Mouse (Mus musculus): Measurements from ENCODE around the gene Ctcfl. TPM values are rescaled to one million over a fixed set of nuclear protein-coding genes. Genes with fewer than 3 reads are reported as not detected.
A peak's percentile ranks its signal among the peaks of the same experiment; 100 is the strongest.
"Not testable (repeated sequence)": the region's sequence is repeated elsewhere in the genome, so short reads cannot be mapped to it uniquely, and the experiment has no call there.

The Ctcfl gene
- total RNA-seq, 2 experiments from 2014 or later = not detected

- no peak for DNase-seq (ENCODE audit: low spot score in 2 of 2)
- intact Hi-C loops (cut with DNase I) = no loop called here
These were observed 27.4 kb upstream of the Ctcfl start for GRCm38 (mm10) chr2:173146728-173147127.

GRCm38 (mm10) chr2:173145808-173146207 is 26.5 kb upstream of the Ctcfl start:
- intact Hi-C loops (cut with DNase I) = no loop called here
- no peak for DNase-seq (ENCODE audit: low spot score in 2 of 2)

DNA sequence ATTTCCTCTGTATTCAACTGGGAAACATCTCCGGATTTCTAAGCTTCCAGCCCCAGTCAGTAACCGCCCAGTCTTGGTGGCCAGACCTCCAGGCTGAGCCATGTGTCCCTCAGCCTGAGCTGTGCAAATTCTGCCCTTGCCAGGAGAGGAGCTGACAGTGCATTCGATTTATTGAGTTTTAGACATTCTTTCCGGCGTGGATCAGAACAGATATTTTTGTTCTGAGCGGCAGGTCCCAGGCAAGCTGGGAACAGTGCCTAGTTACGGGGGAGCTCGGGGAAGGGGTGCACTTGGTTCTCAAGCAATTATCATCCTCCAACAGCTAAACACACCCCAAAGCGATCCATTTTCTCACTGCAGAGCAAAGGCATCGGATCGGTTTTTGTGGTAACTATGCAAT is 24.3 kb upstream of the Ctcfl start:
- intact Hi-C loops (cut with DNase I) = no loop called here
- DNase-seq (ENCODE audit: low spot score in 2 of 2) = peak; percentile 14 to 22

DNA sequence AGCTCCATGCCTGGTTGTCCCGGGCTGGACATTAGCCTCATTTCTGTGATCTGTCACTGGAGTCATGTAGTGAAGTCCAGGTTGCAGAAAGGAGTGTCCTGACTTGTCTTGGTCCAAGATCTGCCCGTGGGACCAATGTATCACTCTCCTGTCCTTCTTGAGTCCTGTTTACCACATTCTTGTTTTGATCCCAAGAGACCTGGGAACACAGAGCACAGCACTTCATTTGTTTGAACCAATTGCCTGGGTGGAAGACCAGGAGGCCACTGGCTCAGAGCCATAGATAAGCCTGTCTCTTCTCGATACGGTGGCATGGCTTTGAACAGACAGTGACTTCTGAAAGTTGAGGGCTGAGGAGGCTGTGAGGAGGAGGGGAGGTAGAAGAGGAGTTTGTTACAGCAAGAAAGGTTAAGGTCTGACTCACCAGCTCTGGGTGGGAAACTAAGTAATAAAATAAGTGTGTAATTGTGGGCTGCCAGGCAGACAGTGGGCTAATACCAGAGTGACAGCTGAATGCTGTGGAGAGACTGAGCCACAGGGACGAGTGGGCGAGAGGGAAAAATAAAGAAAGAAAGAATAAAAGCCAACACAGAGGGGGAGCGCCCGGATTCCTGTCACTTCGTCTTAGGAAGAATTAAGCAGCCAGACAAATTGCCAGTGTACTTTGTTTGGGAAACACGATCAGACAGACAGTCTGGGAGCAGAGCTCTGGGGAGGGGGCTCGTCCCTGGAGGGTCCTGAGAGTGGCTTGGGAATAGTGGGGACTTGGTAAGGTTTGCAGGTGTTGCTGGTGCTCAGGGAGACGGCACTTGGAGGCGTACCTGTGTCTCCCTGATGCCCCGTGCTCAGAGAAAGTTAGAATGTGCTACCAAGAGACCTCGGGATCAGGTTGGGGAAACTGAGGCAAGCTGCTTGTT is 19.3 kb upstream of the Ctcfl start:
- DNase-seq (ENCODE audit: low spot score in 2 of 2) = peak in 1 of 2 experiments; percentile 39

DNA sequence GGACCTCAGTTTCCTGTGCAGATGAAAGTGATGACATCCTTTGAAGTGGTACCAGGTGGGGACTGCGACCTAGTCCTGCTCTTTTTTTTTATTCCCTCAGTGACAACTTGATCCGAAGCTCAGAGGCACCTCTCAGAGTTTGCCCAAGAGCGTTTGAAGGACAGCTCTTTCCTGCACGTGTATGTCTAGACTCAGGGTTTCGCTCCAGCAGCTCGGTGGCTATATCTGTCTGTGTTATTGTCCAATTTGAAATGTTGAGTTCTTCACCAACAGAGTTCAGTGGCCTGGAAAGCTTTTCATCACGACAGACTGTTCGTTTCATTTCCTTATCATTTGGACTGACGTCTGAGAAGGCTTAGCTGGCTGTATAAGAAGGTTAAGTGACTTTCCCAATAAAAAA is 15.4 kb upstream of the Ctcfl start:
- no peak for DNase-seq (ENCODE audit: low spot score in 2 of 2)
- intact Hi-C loops (cut with DNase I) = no loop called here

More for the DNA sequence above, 19.3 kb upstream of the Ctcfl start:
- intact Hi-C loops (cut with DNase I) = no loop called here

GRCm38 (mm10) chr2:173132794-173133300 is 13.5 kb upstream of the Ctcfl start:
- no peak for DNase-seq (ENCODE audit: low spot score in 2 of 2)
- intact Hi-C loops (cut with DNase I) = no loop called here

- intact Hi-C loops (cut with DNase I) = no loop called here
These were observed 12.9 kb upstream of the Ctcfl start for GRCm38 (mm10) chr2:173132262-173132661.

GRCm38 (mm10) chr2:173129111-173129510 is 9.8 kb upstream of the Ctcfl start:
- no peak for DNase-seq (ENCODE audit: low spot score in 2 of 2)
- intact Hi-C loops (cut with DNase I) = no loop called here

More at GRCm38 (mm10) chr2:173132262-173132661, 12.9 kb upstream of the Ctcfl start:
- no peak for DNase-seq (ENCODE audit: low spot score in 2 of 2)

DNA sequence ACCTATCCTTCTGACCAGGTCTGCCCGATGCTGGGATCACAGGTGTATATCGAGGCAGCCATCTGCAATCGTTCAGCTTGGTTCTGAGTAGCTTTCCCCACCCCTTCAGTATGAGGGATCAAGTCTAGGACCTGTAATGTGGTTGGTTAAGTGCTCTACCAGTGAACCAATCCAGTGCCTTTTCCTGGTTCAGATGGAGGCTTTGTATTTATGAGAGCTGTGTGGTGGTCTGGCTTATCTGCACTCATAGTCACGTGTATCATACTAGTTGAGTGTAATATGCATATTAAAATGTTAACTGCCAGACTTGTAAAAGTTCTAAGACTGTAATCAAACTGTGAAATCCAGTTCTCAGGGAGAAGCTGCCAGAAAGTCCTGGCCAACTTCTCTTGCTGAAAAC is 7.1 kb upstream of the Ctcfl start:
- intact Hi-C loops (cut with DNase I) = no loop called here

DNA sequence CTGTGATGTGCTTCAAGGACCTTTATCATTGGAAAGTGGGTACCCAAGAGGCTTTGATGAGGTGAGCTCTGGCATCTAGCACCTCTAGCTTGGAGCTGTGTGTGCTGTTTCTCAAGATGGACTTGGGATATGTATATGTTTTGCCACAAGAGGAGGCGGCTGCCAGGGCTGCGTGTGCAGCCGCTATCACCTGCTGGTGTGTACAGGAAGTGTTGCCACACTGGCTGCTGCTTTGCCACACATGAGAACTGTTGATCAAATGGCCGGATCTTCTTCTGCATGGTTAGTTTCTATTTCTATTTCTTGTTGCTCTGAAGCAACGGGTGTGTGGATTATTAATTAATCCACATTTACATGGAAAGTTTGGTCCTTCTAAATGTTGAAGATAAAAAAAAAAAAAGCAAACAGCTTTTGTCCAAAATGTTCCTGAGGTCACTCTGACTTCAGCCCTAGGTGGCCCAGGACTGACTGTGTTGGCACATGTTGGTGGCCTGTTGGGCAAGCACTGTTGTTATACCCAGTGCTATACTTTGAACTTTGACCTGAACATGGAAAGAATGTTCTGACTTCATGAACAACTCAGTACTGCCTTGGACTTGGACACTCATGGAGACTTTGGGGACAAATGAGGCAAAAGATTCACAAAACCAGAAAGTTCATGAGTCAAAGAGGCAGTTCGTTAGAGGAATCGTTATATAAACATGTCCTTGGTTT is 4.9 kb upstream of the Ctcfl start:
- intact Hi-C loops (cut with DNase I) = no loop called here
- no peak for DNase-seq (ENCODE audit: low spot score in 2 of 2)

More for the DNA sequence above, 7.1 kb upstream of the Ctcfl start:
- DNase-seq (ENCODE audit: low spot score in 2 of 2) = no peak

GRCm38 (mm10) chr2:173120117-173120516 is 792 bp upstream of the Ctcfl start:
- DNase-seq (ENCODE audit: low spot score in 2 of 2); intact Hi-C loops (cut with DNase I): not testable (repeated sequence)

DNA sequence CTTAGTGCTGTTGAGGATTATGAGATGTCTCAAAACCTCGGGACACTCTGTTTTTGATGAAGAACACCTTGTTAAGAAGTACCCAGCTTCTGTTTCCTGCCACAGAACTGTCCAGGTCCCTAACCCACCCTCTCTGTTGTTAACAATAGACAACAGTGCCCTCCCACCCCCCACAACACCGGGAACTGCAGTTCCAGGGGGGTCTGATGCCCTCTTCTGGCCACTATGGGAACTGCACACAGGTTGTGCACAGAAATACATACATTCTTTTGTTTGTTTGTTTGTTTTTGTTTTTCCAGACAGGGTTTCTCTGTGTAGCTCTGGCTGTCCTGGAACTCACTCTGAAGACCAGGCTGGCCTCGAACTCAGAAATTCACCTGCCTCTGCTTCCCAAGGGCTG is 5.5 kb downstream of the Ctcfl start:
- intact Hi-C loops (cut with DNase I) = not testable (repeated sequence)

DNA sequence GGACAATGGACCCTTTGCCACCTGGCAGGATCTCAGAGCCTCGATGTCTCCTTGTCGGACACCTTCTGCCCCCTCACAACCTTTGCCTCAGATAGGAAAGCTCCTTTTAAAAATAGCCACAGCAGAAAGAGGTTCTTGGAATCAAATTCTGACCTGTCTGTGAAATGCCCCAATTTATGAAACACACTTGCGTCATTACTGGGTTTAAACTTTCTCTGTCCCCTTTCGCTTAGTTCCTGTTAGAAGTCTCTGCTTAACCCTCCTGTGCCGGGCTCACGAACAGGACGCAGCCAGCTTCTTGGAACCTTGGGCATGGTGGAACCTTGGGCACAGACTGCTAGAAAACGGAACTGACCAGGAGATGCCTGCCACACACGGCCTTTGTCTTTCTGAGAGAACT is 8.8 kb downstream of the Ctcfl start:
- intact Hi-C loops (cut with DNase I) = no loop called here
- no peak for DNase-seq (ENCODE audit: low spot score in 2 of 2)

More for the DNA sequence above, 5.5 kb downstream of the Ctcfl start:
- not testable (repeated sequence) for DNase-seq (ENCODE audit: low spot score in 2 of 2)

GRCm38 (mm10) chr2:173109510-173109909 is 9.8 kb downstream of the Ctcfl start:
- no peak for DNase-seq (ENCODE audit: low spot score in 2 of 2)
- intact Hi-C loops (cut with DNase I) = no loop called here

DNA sequence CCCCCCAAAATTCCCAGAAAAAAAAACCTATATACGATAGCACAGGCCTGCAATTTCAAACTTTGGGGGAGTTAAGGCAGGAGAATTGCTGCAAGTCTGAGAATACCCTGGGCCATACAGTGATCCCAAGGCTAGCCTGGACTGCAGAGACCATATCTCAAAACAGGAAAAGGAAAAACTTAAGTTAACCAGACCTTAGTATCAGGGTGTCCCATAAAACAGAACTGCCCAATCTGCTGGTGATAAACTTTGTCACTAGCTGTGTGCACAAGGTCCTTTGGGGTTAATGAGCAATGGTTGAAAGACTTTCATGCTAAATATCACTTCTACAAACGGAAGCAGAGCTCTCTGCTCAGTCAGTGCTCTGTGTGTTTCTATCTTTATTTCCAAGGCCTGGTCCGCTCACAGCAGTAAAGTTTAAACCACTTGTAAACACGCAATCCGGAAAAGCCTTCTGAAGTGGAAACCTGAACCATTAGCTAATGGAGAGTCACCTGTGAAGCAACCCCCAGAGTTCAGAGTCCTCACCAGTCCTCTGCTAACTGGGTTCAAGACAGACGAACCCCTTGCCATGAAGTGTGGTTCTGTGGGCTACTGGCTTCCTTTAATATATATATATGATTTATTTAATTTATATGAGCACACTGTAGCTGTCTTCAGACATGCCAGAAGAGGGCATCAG is 10.7 kb downstream of the Ctcfl start:
- DNase-seq (ENCODE audit: low spot score in 2 of 2) = no peak
- intact Hi-C loops (cut with DNase I) = no loop called here

GRCm38 (mm10) chr2:173106889-173107785 is 12.2 kb downstream of the Ctcfl start:
- intact Hi-C loops (cut with DNase I) = loop anchor here (1.0 to 2.0 kb wide), 2 partner anchors 77 to 454 kb away; no protein-coding TSS in a partner anchor
- DNase-seq (ENCODE audit: low spot score in 2 of 2) = peak; percentile 81 to 83

GRCm38 (mm10) chr2:173106409-173106808 is 12.9 kb downstream of the Ctcfl start:
- DNase-seq (ENCODE audit: low spot score in 2 of 2) = no peak
- intact Hi-C loops (cut with DNase I) = loop anchor here (2.0 kb wide), 1 partner anchor 454 kb away; no protein-coding TSS in a partner anchor

DNA sequence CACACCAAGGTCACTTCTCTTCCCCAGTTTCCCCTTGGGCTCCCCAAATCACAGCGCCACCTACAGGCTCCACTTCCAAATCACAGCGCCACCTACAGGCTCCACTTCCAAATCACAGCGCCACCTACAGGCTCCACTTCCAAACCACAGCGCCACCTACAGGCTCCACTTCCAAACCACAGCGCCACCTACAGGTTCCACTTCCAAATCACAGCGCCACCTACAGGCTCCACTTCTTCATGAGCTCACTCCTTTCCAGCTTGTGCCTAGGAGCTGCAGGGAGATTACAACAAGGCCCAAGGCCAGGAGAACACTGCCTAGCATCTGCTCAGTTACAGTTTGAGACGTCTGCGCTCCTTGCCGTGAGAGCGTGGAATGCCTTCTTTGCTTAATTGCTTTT is 22.0 kb downstream of the Ctcfl start:
- intact Hi-C loops (cut with DNase I) = not testable (repeated sequence)
- peak in 1 of 2 experiments; percentile 76 for DNase-seq (ENCODE audit: low spot score in 2 of 2)

All from left cerebral cortex, postnatal 14 days (tissue).